Mouse (Mus musculus) frontal cortex, postnatal 14 days (tissue): ENCODE data around the gene Sik3.
"Not testable (repeated sequence)": the region's sequence is repeated elsewhere in the genome, so short reads cannot be mapped to it uniquely, and the experiment has no call there.

Source experiments
- DNase-seq, 2 experiments: peaks; one replicate each; pipeline ENCODE4 v3.0.0; 2022; ENCODE audit warnings: low spot score in 2 of 2

Sik3 gene

DNA sequence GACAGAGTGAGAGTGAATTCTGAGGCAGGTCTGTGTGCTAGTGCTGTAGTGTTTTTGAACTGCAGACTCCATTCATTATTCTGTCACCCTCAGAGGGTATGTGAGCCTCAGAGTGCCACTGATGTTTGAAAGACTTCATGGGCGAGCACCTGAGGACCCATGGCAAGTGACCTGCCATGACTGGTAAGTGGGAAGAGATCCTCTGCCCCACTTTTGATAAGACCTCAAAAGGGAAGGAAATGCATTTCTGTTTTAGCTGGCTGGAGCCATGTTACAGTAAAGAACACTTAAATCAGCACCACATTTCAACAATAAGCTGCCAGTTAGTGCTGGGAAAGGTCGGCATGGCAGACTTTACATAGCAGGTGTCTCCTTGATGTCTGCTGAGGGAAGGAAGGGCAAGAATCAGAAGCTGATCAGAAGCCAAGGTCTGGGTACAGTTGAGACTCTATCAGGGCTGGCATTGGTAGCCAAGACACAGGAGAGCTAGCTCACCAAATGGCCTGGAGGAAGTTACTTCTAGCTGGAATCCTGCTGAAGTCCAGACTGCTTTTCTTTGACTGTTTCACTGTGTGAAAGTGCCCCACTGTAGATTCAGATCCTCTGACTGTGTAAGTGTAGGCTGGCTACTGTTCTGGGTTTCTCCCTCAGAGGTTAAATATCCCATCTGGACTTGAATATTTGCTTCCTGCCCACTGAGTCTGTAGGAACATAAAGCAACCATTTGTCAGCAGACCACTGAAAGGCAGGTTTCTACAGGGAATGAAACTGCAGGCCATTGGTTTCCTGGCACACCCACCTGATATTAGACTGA, 138.5 kb downstream of the Sik3 start:
- no peak for DNase-seq

DNA sequence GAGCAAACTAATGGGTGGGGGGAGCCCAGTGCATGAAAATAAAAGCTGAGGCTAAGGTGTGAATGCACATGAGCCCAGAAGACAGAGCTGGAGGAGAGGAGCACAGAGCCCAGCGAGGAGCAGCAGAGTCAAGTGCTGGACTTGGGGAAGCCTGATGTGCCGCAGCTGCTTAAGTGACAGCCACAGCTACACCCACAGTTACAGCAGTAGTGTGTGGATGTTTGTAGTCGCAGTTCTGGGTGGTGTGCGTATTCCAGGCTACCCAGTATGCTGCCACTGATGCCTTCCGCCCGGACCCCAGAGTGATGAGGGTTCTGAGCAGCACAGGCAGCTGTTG, 139.1 kb downstream of the Sik3 start:
- no peak for DNase-seq

DNA sequence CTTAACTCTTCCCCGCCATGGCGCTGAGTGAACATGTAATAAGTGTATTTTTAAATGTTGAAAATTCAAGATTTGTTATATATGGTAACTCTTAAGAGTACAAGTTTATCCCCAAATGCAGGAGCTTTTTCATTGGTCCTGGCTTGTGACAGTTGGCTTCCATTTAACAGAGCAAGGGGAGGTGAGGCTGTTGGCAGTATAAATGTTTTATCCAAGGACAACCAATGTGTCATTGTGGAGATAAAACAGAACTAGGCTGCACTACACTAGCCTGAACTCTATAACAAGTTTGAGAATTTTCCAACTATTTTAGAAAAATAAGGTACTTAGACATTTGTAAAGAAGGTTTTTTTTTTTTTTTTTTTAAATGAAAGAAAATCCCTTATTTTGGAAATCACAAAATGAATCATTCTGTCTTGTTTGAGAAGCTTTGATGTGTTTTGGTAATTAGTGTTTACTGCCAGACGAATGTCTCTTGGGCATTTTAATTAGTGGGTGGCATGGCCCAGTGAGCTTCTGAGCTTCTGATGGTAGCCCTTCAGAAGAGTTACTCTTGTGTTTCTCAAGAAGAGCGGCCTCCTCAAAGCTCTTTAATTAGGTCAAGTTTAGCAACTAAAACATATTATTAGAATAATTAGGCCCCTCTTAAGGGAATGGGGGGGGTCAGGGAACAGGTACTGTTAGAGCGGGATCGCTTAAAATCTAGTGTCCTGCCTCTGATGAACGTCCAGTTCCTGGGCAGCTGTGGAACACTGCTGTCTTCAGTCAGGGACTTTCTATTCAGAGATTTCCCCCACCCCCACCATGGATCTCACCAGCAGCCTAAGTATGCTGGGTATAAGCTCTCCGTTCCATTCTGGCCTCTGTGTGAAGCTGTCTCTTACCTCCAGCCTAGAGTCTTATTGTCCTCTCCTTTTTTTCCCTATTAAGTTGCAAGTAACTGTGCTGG, 139.7 kb downstream of the Sik3 start:
- DNase-seq = no peak

DNA sequence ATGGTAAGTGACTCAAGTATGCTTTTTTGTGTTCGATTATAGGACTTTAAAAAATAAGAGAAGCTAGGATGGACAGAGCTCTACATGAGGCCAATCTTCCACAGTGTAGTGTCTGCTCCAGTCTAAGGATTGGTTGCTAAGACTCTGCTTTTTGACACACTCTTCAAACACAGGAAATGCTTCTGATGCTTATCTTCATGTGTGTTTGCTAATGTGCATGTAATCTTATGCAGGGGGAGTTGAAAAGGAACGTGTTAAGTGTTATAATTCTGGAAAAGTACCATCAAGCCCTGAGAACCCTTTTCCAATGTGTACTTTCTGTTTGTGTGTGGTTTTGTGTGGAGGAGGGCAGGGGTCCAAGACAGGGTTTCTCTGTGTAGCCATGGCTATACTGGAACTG, 141.8 kb downstream of the Sik3 start:
- no peak for DNase-seq

DNA sequence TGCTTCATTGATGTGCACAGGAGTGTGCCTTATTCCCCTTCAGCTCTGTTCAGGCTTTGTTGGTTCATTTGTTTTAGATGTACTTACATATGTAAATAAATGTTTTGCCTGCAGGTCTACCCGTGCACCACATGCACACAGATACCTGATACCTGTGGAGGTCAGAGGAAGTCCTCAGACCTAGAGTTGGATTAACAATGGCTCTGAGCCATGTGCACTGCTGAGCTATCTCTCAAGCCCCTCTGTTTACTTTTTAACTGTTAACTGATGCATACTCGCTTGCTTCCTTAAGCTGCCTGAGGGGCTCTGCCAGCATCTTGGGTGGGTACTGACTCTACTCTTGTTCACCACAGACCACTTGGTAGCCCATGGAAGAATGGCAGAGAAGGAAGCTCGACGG, 142.4 kb downstream of the Sik3 start:
- DNase-seq = no peak

DNA sequence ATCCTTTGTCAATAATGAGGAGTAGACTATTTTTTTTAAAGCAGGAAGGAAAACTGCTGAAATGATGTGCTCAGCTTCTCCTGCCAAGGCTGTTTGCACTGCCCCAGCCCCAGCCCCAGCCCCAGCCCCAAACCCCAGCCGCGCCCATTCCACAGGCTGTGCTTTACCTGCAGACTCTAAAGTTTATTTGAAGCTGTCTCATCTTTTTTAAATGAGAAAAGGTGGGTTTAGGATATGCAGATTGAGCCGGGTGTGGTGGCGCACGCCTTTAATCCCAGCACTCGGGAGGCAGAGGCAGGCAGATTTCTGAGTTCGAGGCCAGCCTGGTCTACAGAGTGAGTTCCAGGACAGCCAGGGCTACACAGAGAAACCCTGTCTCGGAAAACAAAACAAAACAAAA, 143.2 kb downstream of the Sik3 start:
- DNase-seq = not testable (repeated sequence)

DNA sequence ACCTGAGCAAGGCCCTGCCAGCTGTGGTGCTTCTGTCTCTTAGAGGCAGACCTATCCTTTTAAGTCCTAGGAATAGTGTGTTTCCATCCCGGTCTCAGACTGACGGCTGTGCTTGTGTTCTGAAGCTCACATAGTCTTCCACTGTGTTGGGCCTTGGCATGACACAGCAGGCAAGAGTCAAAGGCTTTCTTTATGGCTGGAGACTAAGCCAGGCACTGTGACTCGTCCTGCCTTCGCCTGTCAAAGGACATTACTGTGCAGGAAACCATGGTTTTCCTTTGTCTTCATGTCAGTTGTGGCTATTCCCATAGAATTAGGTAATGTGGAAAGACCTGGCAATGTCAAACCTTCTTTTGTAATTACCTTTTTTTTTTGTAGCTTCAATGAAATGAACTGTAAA, 144.1 kb downstream of the Sik3 start:
- DNase-seq = no peak

DNA sequence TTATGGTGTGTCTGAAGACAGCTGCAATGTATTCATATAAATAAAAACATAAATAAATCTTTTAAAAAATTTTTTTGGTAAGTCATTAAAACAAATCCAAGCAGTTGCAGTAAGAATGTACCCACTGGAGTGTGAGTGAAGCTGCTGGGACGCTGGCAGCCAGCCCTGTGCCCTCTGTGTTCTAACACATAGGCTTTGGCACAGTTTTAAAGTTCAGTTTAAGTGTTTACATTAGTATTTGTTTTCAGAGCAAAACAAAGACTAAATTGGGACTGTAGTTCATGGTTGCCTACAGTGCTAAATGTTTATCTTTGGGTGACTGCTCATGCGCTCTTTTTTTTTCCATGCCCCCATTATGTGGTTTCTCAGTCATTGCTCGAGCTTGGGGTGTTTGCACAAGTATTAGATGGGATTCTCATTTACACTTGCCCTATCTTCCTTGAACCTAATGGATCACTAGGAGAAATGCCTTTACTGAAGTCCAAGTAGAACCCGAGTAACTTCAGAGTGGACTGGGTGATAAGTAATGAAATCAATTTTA, 145.7 kb downstream of the Sik3 start:
- no peak for DNase-seq

DNA sequence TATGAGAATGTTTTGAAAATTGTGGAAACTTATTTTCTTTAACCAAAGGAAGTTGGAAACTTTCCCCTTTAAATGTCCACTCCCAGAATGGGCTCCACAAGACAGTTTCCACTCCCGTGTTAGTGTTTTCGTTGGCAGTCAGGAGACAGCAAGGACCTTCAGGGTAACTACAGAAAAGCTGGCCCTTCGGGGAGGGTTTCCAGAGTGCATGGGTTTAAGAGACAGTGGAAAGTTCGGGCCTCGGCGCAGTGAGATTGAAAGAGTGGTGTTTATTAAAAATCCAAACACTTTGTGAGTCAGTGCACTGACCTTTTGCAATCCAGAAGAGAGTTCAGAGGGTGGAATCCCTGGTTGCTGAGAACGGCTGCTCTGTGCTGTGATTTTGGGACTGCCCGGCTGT, 150.8 kb downstream of the Sik3 start:
- no peak for DNase-seq

DNA sequence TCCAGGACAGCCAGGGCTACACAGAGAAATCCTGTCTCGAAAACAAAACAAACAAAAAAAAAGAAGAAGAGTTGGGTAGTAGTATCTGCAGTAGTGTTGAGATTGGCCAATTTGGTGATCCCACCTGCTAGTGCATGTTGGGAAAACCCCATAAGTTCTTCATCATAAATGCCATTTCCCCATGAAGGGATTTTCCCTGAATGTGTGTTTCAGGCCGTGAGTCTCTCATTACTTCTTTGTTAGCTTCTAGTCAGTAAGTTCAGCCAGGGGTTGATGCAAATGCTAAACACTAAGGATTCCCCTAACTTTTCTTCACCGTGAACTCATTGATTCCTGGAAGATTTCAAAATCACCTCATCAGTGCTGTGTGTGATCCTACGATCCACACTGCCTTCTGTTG, 156.2 kb downstream of the Sik3 start:
- DNase-seq = no peak

DNA sequence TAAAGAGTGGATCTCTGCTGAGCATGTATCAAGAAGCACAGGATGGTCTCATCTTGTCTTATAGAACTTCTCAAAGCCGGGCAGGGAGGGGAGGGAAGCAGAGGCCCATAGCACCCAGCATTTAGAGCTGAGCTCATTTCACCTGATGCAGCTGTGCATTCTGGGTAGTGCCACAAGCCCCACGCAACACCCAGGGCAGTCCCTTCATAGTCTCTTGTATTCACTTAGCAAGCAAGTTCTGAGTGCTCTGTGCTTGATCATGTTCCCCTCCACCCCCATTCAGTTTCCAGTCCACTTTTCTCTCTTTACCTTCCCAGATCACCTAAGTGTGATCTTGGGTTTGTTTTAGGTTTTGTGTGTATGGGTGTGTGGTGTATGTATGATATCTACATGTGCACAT, 159.6 kb downstream of the Sik3 start:
- no peak for DNase-seq

DNA sequence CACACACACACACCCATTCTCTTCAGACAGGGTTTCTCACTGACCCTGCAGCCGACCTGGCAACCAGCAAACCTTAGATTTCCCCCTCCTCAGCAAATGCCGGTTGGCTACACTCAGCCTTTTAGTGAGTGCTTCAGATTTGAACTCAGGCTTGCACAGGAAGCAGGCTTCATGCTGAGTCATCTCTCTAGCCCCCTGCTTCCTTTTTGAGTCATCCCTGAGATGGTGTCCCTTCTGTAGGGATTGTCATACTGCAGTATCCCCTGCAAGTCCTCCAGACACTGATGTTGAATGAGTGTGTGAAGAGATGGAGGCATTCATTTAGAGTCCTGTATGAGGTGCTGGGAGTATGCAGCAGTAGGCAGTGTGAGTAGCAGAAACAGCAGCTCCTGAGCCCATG, 160.3 kb downstream of the Sik3 start:
- DNase-seq = no peak

DNA sequence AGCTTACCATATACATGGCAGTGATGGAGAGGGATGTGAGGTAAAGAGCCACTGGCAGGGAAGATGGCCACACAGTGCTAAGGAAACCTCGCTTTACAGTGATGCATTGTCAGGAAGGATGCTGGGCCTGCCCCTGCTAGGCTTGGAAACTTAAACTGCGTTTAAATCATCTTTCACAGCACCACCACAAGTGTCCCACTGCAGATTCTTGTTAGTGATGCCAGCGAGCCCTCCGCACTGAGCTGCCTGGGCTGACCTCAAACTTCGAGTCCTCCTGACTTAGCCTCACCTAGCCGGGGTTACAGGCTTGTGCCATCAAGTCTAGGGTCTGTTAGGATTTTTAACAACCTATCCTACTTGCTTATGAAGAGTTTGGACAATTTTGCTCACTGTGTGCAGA, 161.3 kb downstream of the Sik3 start:
- no peak for DNase-seq

DNA sequence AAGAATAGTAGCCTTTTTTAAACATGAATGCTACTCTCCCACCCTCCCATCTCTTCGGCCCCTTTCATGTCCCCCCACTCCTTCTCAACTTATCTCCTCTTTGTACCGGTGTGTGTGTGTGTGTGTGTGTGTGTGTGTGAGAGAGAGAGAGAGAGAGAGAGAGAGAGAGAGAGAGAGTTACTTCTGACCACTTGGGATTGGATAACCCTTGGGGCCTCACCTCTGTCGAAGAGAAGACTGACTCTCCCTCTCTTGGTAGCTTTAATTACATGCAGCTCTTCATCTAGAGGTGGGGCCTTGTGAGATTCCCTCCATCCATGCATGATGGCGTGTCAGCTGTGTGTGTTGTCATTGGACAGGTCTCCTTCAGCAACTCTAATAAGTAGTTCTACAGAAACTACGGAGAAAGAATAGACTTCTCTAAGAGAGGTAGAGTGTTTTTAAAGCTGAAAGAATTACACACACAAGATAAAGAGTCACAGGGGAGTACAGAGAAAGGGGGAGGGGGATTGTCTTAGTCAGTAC, 162.2 kb downstream of the Sik3 start:
- no peak for DNase-seq

DNA sequence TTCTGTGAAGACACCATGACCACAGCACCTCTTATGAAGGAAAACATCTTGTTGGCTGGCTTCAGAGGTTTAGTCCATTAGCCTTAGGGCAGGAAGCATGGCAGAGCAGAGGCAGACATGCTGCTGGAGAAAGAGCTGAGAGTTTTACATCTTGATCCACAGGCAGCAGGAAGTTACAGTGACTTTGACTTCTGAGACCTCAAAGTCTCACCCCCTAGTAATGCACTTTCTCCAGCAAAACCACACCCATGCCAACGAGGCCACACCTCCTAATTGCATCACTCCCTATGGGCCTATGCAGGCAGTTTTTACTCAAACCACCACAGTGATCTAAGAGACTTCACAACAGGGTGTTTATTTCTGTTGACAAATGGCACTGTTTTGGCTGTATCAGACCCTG, 162.7 kb downstream of the Sik3 start:
- no peak for DNase-seq

DNA sequence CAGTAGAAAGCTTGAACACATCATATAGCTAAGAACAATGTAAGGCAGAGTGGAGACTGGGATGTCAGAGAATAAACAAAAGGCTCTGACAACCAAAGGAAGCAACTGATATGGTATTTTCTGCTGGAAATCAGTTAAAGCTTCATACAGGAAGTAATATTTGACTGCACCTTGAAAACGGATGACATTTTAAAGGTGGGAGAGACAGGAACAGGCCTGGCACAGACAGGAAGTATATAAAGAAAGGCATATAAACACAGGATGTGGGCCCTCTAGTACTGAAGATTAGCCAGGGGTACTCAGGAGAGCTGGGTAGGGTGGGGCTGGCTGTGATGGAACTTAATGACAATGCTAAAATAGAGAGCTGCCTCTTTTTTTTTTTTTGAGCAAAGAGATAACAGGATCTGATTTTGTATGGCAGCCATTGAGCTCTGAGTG, 163.3 kb downstream of the Sik3 start:
- DNase-seq = no peak

DNA sequence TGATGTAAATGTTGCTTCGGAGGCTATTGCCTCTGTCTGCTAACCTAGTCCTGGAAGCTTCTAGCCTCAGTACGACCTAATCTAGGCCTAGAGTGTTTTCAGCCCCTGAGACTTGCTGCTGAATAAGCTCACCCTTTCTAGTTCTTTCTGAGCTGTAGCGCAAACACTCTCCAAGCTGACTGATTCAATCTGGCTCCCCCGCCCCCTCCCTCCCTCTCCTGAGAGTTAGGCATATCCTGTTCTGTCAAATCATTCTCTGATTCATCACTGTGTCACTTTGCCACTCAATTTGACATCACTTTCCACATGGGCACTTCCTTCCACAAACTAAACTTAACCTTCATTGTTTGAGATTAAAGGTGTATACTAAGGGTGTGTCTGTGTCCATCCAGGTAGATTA, 164.0 kb downstream of the Sik3 start:
- no peak for DNase-seq

DNA sequence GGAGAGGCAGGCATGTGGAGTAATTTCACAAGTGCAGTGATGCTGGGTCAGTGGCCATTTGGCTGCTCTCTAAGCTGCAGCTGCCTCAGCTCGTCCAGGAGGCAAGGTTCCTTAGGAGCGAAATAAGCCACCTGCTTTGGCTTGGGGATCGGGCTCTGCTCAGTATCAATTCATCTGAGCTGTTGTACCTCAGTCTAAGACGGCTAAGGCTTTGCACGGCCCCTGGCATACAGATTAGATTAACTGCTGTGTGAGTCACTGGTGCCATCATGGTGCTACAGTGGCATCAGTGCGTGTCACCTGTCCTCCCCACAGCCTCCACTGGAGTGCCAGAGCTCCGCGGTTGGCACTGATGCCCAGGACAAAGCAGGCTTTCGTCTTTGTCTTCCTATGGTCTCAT, 166.0 kb downstream of the Sik3 start:
- DNase-seq = no peak

DNA sequence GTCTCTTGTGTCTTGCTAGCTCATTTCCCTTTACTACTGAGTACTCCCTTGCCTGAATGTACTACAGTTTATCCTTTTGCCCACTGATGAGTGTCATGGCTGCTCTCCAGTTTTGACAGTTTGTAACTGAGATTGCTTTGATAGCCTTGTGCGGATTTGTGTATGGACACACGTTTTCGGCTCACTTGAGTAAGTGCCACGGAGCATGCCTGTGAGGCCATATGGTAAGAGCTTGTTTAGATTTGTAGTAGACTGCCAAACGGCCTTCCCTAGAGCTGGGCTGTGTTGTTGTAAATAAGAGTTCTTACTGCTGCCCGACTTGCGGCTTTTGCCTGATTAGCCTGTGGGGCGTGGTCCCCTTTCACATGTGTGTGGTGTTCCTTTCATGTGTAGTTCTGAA, 168.7 kb downstream of the Sik3 start:
- DNase-seq = no peak

DNA sequence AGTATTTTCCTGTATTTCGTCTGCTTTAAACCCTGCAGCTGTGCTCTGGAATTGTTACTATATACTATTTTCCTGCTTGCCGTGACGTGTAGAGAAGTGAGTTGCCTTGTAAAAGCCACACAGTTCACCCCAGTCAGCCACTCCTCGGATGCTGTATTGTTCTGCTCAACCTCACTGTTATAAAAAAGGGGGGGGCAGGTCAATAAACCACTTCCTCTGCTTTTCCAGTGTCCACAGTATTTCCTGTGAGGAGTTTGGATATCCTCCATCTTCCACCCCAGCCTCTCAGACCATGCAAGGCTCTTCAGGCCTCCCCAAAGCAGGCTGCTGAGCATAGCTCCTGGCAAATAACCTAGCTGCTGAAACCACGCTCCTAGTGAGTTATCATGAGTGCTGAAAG, 171.9 kb downstream of the Sik3 start:
- DNase-seq = no peak

DNA sequence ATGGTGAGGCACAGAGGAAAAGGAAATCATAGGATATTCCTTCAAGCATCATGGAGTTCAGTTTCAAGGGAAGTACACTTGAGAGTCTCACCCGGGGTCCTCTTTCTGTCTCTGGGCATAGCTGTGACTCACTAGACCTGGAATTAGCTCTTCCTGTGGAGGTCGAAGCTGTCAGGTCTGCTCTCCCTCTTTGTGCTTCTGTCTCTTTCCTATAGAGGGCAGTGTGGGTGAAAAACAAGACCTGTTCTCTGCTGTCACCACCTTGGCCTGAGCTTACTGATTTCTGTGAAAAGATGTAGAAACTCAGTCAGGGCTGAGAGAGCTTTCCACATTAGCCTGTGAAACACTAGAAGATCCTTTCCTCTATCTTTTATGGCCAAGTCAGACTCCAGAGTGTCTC, 172.6 kb downstream of the Sik3 start:
- no peak for DNase-seq

DNA sequence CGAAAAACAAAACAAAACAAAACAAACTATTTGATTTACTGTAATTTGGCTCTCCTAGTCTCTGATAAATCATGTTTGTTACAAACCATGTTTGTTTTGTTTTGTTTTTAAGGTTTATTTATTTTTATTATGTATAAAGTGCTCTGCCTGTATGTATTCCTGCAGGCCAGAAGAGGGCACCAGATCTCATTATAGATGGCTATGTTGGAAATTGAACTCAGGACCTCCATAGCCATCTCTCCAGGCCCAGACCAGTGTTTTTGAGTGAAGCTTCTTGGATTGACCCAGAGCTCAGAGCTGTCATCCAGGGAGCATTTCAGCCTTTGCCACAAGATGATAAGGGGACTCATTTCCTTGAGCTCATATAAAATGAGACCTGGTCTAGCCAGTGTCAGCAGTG, 173.8 kb downstream of the Sik3 start:
- DNase-seq = no peak

DNA sequence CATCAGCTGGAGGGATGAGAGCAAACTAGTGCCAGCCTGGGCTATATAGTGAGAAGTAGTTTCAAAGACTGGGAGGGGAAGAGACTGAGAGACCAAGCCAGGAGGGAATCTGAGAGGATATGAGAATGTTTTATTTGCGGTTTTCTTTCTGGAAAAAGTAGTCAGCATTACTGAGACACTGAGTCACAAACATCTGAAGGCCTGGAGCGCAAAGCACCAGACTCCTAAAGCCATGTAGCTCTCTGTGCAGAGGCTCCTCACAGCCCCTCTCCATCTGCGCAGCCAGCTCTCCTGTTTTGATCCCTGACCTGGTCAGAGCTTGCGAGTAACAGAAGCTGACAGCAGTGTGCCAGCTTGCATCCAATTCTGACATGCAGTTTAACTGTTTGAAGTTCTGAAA, 175.8 kb downstream of the Sik3 start:
- no peak for DNase-seq
